Mouse (Mus musculus): Measurements from ENCODE around the gene Ablim1. TPM values are rescaled to one million over a fixed set of nuclear protein-coding genes. Genes with fewer than 3 reads are reported as not detected.

Ablim1 gene
- polyA plus RNA-seq, 1 experiment, result 501 TPM

DNA sequence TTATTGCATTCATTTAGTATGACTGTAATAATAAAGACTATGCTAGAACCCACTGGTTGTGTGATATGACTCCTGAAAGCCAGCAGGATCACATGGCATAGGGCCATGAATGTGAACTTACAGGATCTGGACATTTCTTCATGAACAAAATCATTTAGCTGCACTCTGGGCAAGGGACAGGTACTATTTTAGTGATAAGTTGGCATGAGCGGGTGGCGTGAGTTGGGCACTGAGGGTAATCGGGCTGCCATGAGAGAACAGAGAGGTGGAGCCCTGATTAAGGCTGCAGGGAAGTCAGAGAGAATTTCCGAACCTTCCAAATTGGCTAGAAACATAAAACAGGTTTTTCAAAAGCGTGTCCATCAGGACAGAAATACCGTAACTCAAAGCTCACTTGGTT, 37.7 kb downstream of the Ablim1 start:
- no peak for TF ChIP-seq CTCF (IDR thresholded peaks at IDR 0.05; ENCODE audit: insufficient read depth, low read depth, low read length)
- no peak for TF ChIP-seq POLR2A (IDR thresholded peaks at IDR 0.05; ENCODE audit: insufficient read depth, low read depth, low read length)
- Histone ChIP-seq H3K4me3 (ENCODE audit: insufficient read depth, low read depth, low read length) (no peak overlapping the region), H3K27ac (ENCODE audit: insufficient read depth, low read depth, low read length) (no peak overlapping the region), H3K4me1 (ENCODE audit: control insufficient read depth, insufficient read depth, low read length) (peaks cover 8% of the 10 kb centered on the region; the same call in 1 of the 2 replicates)
- WGBS, result 90% methylated on average over 6 of the region's 6 CpGs

DNA sequence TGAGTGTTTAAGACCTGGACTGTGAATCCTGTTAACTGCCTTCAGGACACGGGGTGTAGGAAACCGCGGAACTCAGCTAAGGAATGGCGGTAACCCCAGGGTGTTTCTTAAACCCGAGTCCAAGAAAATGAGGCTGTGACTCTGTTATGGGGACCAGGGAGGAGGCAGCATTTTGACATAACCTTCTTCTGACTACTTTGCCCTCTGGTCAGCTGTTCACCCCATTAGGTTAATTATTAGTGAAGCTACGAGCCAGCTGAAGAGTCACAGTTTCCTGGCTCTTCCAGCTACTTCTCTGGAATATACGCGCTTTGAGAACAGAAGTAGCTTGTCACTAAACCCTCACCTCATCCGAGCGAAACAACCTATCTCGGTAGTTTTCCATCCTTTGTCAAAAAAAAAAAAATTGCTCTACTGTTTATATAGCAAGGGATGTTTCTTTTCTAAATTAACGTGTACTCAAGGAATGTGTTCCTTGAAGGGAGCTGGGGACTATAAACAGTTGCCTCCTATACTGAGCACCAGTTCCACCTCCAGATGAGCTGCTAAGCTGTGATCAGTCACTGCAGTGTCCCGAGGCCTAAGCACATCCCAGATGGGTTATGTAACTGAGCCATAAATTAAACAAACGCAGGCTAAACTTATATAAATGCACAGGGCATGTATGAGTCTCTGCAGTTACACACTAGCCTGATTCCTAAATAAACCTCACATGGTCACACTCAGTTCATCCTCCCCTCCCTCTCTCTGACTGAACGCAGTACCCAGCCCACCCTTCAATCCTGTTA, 39.4 kb downstream of the Ablim1 start:
- no peak overlapping the region for H3K27ac ChIP-seq (ENCODE audit: insufficient read depth, low read depth, low read length)
- H3K4me3 ChIP-seq (ENCODE audit: insufficient read depth, low read depth, low read length), result no peak overlapping the region
- no peak for TF ChIP-seq CTCF (IDR thresholded peaks at IDR 0.05; ENCODE audit: insufficient read depth, low read depth, low read length)
- TF ChIP-seq POLR2A (IDR thresholded peaks at IDR 0.05; ENCODE audit: insufficient read depth, low read depth, low read length), result no peak
- H3K4me1 ChIP-seq (ENCODE audit: control insufficient read depth, insufficient read depth, low read length), result peaks cover 16% of the 10 kb centered on the region
- 47% methylated on average over 15 of the region's 15 CpGs for WGBS

DNA sequence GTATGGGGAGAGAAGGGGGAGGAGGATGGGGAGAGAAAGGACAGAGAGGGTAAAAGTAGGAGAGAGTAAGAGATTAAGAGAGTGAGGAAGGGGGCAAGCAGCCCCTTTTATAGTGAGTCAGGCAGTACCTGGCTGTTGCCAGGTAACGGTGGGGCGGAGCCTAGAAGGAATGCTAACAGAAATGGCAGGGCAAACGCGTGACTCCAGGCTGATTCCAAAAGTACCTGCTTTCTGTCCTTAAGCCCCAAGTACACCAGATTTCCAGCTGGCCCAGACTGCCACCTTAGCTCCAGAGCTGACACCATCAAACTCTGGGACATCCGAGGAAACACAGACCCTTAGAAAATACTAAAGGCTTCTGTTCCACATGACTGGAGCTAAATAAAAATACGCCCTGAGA, 40.0 kb downstream of the Ablim1 start:
- WGBS, result 22% methylated on average over 6 of the region's 6 CpGs
- TF ChIP-seq CTCF (IDR thresholded peaks at IDR 0.05; ENCODE audit: insufficient read depth, low read depth, low read length) (no peak), POLR2A (IDR thresholded peaks at IDR 0.05; ENCODE audit: insufficient read depth, low read depth, low read length) (no peak)
- H3K4me1 ChIP-seq (ENCODE audit: control insufficient read depth, insufficient read depth, low read length), result peaks cover 16% of the 10 kb centered on the region
- H3K4me3 ChIP-seq (ENCODE audit: insufficient read depth, low read depth, low read length), result no peak overlapping the region
- no peak overlapping the region for H3K27ac ChIP-seq (ENCODE audit: insufficient read depth, low read depth, low read length)

DNA sequence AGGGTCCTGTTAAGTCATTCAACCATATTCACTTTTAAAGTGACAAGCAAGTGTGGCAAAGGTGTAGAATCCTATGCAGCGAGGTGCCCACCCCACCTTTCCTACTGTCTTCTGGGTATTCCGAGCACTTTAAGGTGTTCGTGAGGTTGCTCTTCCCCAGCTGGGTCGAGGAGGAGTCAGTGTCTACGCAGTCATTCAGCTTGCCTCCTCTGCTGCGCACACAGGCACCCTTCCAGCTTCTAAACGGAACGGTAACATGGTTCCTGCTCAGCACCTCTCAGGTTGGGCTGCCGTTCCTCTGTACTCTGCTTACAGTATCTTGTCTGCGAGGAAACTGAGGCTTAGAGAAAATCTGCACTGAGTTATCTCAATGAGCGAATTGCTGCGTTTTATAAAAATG, 40.4 kb downstream of the Ablim1 start:
- WGBS, result 48% methylated on average over 12 of the region's 12 CpGs
- no peak for TF ChIP-seq POLR2A (IDR thresholded peaks at IDR 0.05; ENCODE audit: insufficient read depth, low read depth, low read length)
- TF ChIP-seq CTCF (IDR thresholded peaks at IDR 0.05; ENCODE audit: insufficient read depth, low read depth, low read length), result no peak
- H3K4me1 ChIP-seq (ENCODE audit: control insufficient read depth, insufficient read depth, low read length), result peaks cover 17% of the 10 kb centered on the region
- H3K4me3 ChIP-seq (ENCODE audit: insufficient read depth, low read depth, low read length), result no peak overlapping the region
- H3K27ac ChIP-seq (ENCODE audit: insufficient read depth, low read depth, low read length), result no peak overlapping the region

DNA sequence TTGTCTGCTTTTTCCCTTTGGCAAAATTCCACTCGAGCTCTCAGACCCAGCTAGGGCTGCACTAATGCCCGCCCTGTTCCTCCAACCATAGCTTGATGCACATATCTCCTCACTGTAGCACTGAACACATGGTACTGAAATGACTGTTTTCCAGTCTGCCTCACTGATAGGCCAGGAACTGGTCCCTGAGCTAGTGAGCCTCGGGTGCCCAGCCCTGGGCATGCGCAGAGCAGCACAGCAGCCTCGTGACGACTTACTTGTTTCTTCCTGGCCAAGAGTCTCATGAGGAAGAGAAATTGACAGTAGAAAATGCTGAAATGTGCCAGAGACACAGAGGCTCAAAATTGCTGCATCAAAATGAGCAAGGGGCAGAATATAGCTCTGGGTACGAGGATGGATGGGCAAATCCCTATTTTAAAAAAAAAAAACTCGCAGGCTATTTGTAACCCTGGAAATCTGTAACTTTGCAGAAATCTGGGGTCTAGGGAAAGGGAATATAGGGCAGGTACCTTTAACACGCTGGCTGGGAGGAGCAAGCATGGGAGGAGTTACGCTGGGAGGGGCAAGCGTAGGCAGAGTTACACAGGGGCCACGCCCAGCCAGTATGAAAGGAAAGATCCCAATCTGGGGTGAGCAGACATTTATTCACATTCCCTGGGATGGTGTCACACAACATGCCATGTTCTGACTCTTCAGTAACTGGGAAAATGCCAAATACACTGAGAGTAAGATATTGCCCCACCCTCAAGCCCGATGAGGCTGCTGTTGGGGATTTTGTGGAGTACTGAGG, 41.7 kb downstream of the Ablim1 start:
- Histone ChIP-seq H3K4me1 (ENCODE audit: control insufficient read depth, insufficient read depth, low read length) (peaks cover 18% of the 10 kb centered on the region), H3K27ac (ENCODE audit: insufficient read depth, low read depth, low read length) (no peak overlapping the region), H3K4me3 (ENCODE audit: insufficient read depth, low read depth, low read length) (no peak overlapping the region)
- TF ChIP-seq CTCF (IDR thresholded peaks at IDR 0.05; ENCODE audit: insufficient read depth, low read depth, low read length) (no peak), POLR2A (IDR thresholded peaks at IDR 0.05; ENCODE audit: insufficient read depth, low read depth, low read length) (no peak)
- 62% methylated on average over 13 of the region's 13 CpGs for WGBS

DNA sequence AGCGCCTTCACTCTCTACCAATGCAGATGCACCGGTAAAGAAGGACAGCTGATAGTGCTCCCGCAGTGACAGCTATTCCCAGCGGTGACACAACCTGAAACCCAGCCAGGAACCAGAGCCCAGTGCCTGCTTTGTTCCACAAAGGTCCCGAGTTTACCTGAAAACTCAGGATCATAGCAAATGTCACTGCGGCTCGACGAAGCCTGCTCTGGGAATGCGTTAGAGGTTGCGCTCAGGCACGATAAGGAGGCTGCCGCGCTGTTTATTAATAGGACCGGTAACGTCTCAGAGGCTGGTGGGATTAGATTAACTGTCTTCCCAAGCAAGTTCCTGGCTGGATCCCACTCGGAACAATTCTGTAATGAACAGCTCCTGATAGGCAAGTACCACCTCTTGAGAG, 43.0 kb downstream of the Ablim1 start:
- Histone ChIP-seq H3K4me1 (ENCODE audit: control insufficient read depth, insufficient read depth, low read length) (peaks cover 21% of the 10 kb centered on the region), H3K4me3 (ENCODE audit: insufficient read depth, low read depth, low read length) (no peak overlapping the region), H3K27ac (ENCODE audit: insufficient read depth, low read depth, low read length) (no peak overlapping the region; the same call in 1 of the 2 replicates)
- WGBS, result 86% methylated on average over 16 of the region's 16 CpGs
- TF ChIP-seq CTCF (IDR thresholded peaks at IDR 0.05; ENCODE audit: insufficient read depth, low read depth, low read length) (no peak), POLR2A (IDR thresholded peaks at IDR 0.05; ENCODE audit: insufficient read depth, low read depth, low read length) (no peak)

DNA sequence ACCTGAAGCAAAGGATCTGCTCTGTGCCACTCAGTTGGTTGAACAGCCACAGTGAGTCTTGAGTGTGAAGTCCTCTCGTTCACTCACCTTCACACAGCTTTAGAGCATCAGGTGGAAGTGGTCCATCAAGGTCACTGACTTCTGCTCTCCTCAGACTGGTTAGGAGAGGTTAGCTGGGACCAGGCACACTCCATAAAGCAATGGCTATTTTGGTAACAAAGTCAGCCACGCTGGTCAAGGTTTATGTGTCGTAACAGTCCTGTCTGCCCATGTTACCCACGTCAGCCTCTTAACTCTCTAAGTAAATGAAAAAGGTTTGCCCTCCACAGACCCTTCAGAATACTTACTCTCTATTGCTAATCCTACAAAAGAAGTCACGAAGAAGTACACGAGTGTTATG, 44.0 kb downstream of the Ablim1 start:
- WGBS, result 95% methylated on average over 6 of the region's 6 CpGs
- H3K27ac ChIP-seq (ENCODE audit: insufficient read depth, low read depth, low read length), result no peak overlapping the region
- no peak overlapping the region for H3K4me3 ChIP-seq (ENCODE audit: insufficient read depth, low read depth, low read length)
- peaks cover 21% of the 10 kb centered on the region for H3K4me1 ChIP-seq (ENCODE audit: control insufficient read depth, insufficient read depth, low read length)
- TF ChIP-seq CTCF (IDR thresholded peaks at IDR 0.05; ENCODE audit: insufficient read depth, low read depth, low read length), result no peak
- TF ChIP-seq POLR2A (IDR thresholded peaks at IDR 0.05; ENCODE audit: insufficient read depth, low read depth, low read length), result no peak

DNA sequence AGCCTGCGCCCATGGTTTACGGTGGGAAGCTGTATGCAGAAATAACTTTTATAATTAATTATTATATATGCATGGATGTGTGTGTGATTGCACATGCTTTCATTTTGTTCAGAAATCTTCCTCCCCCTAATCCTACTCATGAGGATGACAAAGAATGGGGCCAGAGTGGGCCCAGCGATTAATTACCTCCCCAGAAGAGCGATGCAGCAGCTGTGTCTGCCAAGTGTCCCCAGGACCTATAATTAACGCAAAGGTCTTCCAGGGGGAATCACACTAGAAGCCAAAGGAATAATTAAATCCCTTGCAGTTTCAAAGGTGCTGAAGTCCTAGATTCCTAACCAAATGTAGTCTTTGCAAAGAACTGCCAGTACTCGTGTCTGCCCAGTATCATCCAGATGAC, 44.9 kb downstream of the Ablim1 start:
- TF ChIP-seq CTCF (IDR thresholded peaks at IDR 0.05; ENCODE audit: insufficient read depth, low read depth, low read length) (no peak), POLR2A (IDR thresholded peaks at IDR 0.05; ENCODE audit: insufficient read depth, low read depth, low read length) (no peak)
- H3K27ac ChIP-seq (ENCODE audit: insufficient read depth, low read depth, low read length), result no peak overlapping the region
- 34% methylated on average over 6 of the region's 6 CpGs for WGBS
- H3K4me1 ChIP-seq (ENCODE audit: control insufficient read depth, insufficient read depth, low read length), result peaks cover 21% of the 10 kb centered on the region
- H3K4me3 ChIP-seq (ENCODE audit: insufficient read depth, low read depth, low read length), result no peak overlapping the region

DNA sequence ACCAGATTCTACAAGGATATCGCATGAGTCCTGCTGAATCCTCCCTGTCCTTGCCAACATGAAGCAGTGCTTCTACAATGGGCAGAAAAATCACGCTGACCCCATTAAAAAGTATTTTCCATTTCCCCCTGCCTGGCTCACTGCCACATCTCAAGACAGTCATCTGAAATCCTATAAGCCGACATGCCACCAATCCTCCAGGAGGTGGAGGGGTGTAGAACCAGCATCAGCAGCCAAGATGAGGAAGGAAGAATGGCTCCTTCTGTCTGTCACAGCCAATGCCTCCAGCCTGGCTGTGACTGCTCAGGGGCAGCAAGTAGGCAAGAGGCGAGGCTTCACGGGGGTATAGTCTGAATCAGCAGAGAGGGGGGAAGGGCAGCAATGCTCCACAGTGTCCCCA, 47.2 kb downstream of the Ablim1 start:
- WGBS, result 73% methylated on average over 5 of the region's 5 CpGs
- no peak for TF ChIP-seq POLR2A (IDR thresholded peaks at IDR 0.05; ENCODE audit: insufficient read depth, low read depth, low read length)
- TF ChIP-seq CTCF (IDR thresholded peaks at IDR 0.05; ENCODE audit: insufficient read depth, low read depth, low read length), result no peak
- H3K27ac ChIP-seq (ENCODE audit: insufficient read depth, low read depth, low read length), result no peak overlapping the region
- H3K4me3 ChIP-seq (ENCODE audit: insufficient read depth, low read depth, low read length), result no peak overlapping the region
- peaks cover 14% of the 10 kb centered on the region for H3K4me1 ChIP-seq (ENCODE audit: control insufficient read depth, insufficient read depth, low read length)
